Mouse (Mus musculus): ENCODE data around the gene Herc3.

DNA sequence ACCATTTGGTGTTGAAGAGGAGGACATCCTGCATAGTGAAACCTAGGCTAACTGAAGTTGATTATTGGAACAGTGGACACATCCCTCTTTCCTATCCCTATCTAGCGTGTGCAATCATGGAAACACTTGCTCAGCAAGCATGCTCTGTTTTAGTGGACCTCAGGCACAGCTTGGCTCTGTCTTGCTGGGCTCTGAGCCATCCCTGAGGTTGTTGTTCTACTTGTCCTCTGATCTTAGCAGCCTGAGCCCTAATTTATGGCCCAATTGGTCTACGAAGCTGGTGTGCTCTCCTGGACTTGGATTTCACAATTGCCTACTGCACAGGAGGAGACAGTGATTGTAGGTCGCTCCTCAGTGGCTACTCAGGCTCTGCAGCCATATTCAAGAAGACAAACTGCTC, 137.0 kb downstream of the Herc3 start:
- TF ChIP-seq CTCF (IDR thresholded peaks at IDR 0.05; ENCODE audit: low read depth, low read length) (no peak), TAL1 (conservative IDR thresholded peaks at IDR 0.05; ENCODE audit: low read depth, low read length) (no peak), GATA1 (IDR thresholded peaks at IDR 0.05; ENCODE audit: borderline replicate concordance, low read length) (no peak), GATA2 (IDR thresholded peaks at IDR 0.05; ENCODE audit: borderline replicate concordance, low read depth, low read length) (no peak), POLR2AphosphoS5 (IDR thresholded peaks at IDR 0.05; ENCODE audit: insufficient replicate concordance, low read depth, low read length) (no peak)

Measured in G1E (cell line).